Mouse (Mus musculus): Measurements from ENCODE around the gene Irak2.
"Not testable (repeated sequence)": the region's sequence is repeated elsewhere in the genome, so short reads cannot be mapped to it uniquely, and the experiment has no call there.

The Irak2 gene

GRCm38 (mm10) chr6:113712718-113713117, 74.5 kb downstream of the Irak2 start:
- DNase-seq = no peak

- not testable (repeated sequence) for DNase-seq
Measured at GRCm38 (mm10) chr6:113713389-113713788, 75.1 kb downstream of the Irak2 start.

- DNase-seq = no peak
Measured at GRCm38 (mm10) chr6:113714276-113714675, 76.0 kb downstream of the Irak2 start.

- DNase-seq = no peak
Measured at GRCm38 (mm10) chr6:113714797-113715196, 76.5 kb downstream of the Irak2 start.

GRCm38 (mm10) chr6:113717541-113717940, 79.3 kb downstream of the Irak2 start:
- peak; percentile 35 for DNase-seq

- no peak for DNase-seq
Measured at GRCm38 (mm10) chr6:113719878-113720277, 81.6 kb downstream of the Irak2 start, which contains the start of gene Ghrl. Gene Ghrl (minus strand): TSS chr6:113719880.

- DNase-seq = no peak
Measured at GRCm38 (mm10) chr6:113721061-113721460, 82.8 kb downstream of the Irak2 start.

GRCm38 (mm10) chr6:113728181-113728580, 89.9 kb downstream of the Irak2 start:
- DNase-seq = no peak

- no peak for DNase-seq
Measured at GRCm38 (mm10) chr6:113731296-113731695, 93.0 kb downstream of the Irak2 start.

GRCm38 (mm10) chr6:113737318-113738046, 99.2 kb downstream of the Irak2 start:
- DNase-seq = no peak

GRCm38 (mm10) chr6:113740236-113741217, 102.3 kb downstream of the Irak2 start, which contains the start of gene Sec13:
Gene Sec13 (minus strand): TSS chr6:113740743.
- peak; percentile 76 for DNase-seq

GRCm38 (mm10) chr6:113741425-113741824, 103.2 kb downstream of the Irak2 start:
- DNase-seq = no peak

GRCm38 (mm10) chr6:113742321-113742720, 104.1 kb downstream of the Irak2 start:
- DNase-seq = no peak

GRCm38 (mm10) chr6:113743111-113743510, 104.8 kb downstream of the Irak2 start:
- DNase-seq = no peak

All from cerebellum, adult 11 months (tissue).